Mouse (Mus musculus): ENCODE data around the gene Ermard. TPM values are rescaled to one million over a fixed set of nuclear protein-coding genes. Genes with fewer than 3 reads are reported as not detected.

The Ermard gene
- total and polyA plus RNA-seq, 2 experiments from 2014 or later, result 35.6 to 41.8 TPM

GRCm38 (mm10) chr17:15065391-15066024 is 24.5 kb downstream of the Ermard start:
- Histone ChIP-seq H3K27me3 (ENCODE audit: control insufficient read depth, insufficient read depth, low read length) (0 out of 2 replicates have a peak, but pooled peaks cover 4% of the 10 kb centered on the region), H3K4me1 (ENCODE audit: control insufficient read depth, insufficient read depth) (0 out of 2 replicates have a peak, but pooled peaks cover 4% of the 10 kb centered on the region), H3K9me3 (replicated peaks; ENCODE audit: control insufficient read depth, low read length) (no peaks in the 10 kb centered on the region), H3K36me3 (replicated peaks; ENCODE audit: control insufficient read depth, insufficient read depth, low read length) (peaks cover 16% of the 10 kb centered on the region; the same call in 1 of the 2 replicates), H3K9ac (replicated peaks; ENCODE audit: low read depth, low read length) (no peak overlapping the region), H3K4me3 (ENCODE audit: low read depth, low read length) (no peak overlapping the region), H3K27ac (ENCODE audit: low read depth) (no peak overlapping the region), H3K4me2 (ENCODE audit: low read depth, low read length) (no peak overlapping the region)
- DNase-seq (ENCODE audit: low spot score) (peak; percentile 85), ATAC-seq (ENCODE audit: insufficient read depth, low read depth) (peak; percentile 56; the same call in 1 of the 2 replicates)
- no peak for TF ChIP-seq EP300 (IDR thresholded peaks at IDR 0.05; ENCODE audit: low read depth)
- TF ChIP-seq CTCF (IDR thresholded peaks at IDR 0.05; ENCODE audit: low read depth), result peak; percentile 80
- 41% methylated on average over 13 of the region's 13 CpGs for WGBS

- TF ChIP-seq CTCF (IDR thresholded peaks at IDR 0.05; ENCODE audit: low read depth) (no peak), EP300 (IDR thresholded peaks at IDR 0.05; ENCODE audit: low read depth) (no peak)
- Histone ChIP-seq H3K9me3 (replicated peaks; ENCODE audit: control insufficient read depth, low read length) (no peaks in the 10 kb centered on the region), H3K4me2 (ENCODE audit: low read depth, low read length) (no peak overlapping the region), H3K4me3 (ENCODE audit: low read depth, low read length) (no peak overlapping the region), H3K36me3 (replicated peaks; ENCODE audit: control insufficient read depth, insufficient read depth, low read length) (peaks cover 16% of the 10 kb centered on the region; the same call in 1 of the 2 replicates), H3K27me3 (ENCODE audit: control insufficient read depth, insufficient read depth, low read length) (0 out of 2 replicates have a peak, but pooled peaks cover 4% of the 10 kb centered on the region), H3K27ac (ENCODE audit: low read depth) (no peak overlapping the region), H3K4me1 (ENCODE audit: control insufficient read depth, insufficient read depth) (0 out of 2 replicates have a peak, but pooled peaks cover 4% of the 10 kb centered on the region), H3K9ac (replicated peaks; ENCODE audit: low read depth, low read length) (no peak overlapping the region)
- WGBS, result 54% methylated on average over 6 of the region's 6 CpGs
- DNase-seq (ENCODE audit: low spot score), result no peak
- ATAC-seq (ENCODE audit: insufficient read depth, low read depth), result no peak
Observed at GRCm38 (mm10) chr17:15066066-15066465, 25.1 kb downstream of the Ermard start.

- H3K4me1 ChIP-seq (ENCODE audit: control insufficient read depth, insufficient read depth), result 0 out of 2 replicates have a peak, but pooled peaks cover 4% of the 10 kb centered on the region
- no peak overlapping the region for H3K27ac ChIP-seq (ENCODE audit: low read depth)
- H3K4me2 ChIP-seq (ENCODE audit: low read depth, low read length), result no peak overlapping the region
- TF ChIP-seq CTCF (IDR thresholded peaks at IDR 0.05; ENCODE audit: low read depth), result no peak
- no peak for ATAC-seq (ENCODE audit: insufficient read depth, low read depth)
- H3K27me3 ChIP-seq (ENCODE audit: control insufficient read depth, insufficient read depth, low read length), result 0 out of 2 replicates have a peak, but pooled peaks cover 4% of the 10 kb centered on the region
- H3K36me3 ChIP-seq (replicated peaks; ENCODE audit: control insufficient read depth, insufficient read depth, low read length), result peaks cover 15% of the 10 kb centered on the region; the same call in 1 of the 2 replicates
- no peak overlapping the region for H3K4me3 ChIP-seq (ENCODE audit: low read depth, low read length)
- 58% methylated on average over 1 of the region's 1 CpGs for WGBS
- H3K9ac ChIP-seq (replicated peaks; ENCODE audit: low read depth, low read length), result no peak overlapping the region
- H3K9me3 ChIP-seq (replicated peaks; ENCODE audit: control insufficient read depth, low read length), result no peaks in the 10 kb centered on the region
- no peak for DNase-seq (ENCODE audit: low spot score)
Observed at GRCm38 (mm10) chr17:15066911-15067310, 25.9 kb downstream of the Ermard start.

DNA sequence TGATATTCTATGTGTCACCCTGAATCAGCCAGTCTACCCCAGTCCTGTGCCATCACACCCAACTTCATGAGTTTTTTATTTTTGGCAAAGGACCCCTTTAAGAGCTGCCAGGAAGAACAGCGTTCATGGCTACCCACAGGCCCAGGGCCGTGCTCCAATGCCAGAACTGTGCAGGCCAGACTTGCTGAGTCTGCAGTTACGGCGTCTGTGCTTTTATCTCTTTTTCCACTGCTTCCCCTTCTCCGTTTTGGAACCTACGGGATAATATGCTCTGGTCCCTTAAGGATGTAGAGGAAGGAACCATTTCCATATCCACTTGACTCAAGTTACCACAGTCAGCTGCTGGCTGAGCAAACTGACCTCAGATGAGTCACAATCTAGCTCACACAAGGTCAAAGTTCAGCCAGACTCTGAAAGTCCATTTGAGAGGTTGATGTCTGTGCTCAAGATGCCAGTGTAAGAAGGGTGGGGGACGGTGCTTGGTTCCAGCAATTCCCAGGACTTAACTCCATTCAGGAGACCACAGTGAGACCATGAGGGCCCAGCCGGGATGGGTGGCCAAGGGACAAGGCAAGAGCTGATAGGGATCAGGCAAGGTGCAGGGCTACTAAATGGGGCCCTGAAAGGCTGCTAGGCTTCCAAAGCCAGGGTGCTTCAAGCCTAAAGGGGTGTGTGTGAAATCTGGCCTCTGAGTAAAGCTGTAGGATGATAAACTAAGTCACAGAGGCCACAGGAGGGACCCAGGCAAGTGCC is 27.2 kb downstream of the Ermard start:
- no peak for TF ChIP-seq CTCF (IDR thresholded peaks at IDR 0.05; ENCODE audit: low read depth)
- no peak for TF ChIP-seq EP300 (IDR thresholded peaks at IDR 0.05; ENCODE audit: low read depth)
- 51% methylated on average over 8 of the region's 8 CpGs for WGBS
- H3K36me3 ChIP-seq (replicated peaks; ENCODE audit: control insufficient read depth, insufficient read depth, low read length), result peaks cover 7% of the 10 kb centered on the region; the same call in 1 of the 2 replicates
- H3K27ac ChIP-seq (ENCODE audit: low read depth), result no peak overlapping the region
- 0 out of 2 replicates have a peak, but pooled peaks cover 4% of the 10 kb centered on the region for H3K4me1 ChIP-seq (ENCODE audit: control insufficient read depth, insufficient read depth)
- H3K4me2 ChIP-seq (ENCODE audit: low read depth, low read length), result no peak overlapping the region
- ATAC-seq (ENCODE audit: insufficient read depth, low read depth), result no peak
- H3K4me3 ChIP-seq (ENCODE audit: low read depth, low read length), result no peak overlapping the region
- peak; percentile 25 for DNase-seq (ENCODE audit: low spot score)
- H3K9ac ChIP-seq (replicated peaks; ENCODE audit: low read depth, low read length), result no peak overlapping the region
- no peaks in the 10 kb centered on the region for H3K27me3 ChIP-seq (ENCODE audit: control insufficient read depth, insufficient read depth, low read length)
- no peaks in the 10 kb centered on the region for H3K9me3 ChIP-seq (replicated peaks; ENCODE audit: control insufficient read depth, low read length)

DNA sequence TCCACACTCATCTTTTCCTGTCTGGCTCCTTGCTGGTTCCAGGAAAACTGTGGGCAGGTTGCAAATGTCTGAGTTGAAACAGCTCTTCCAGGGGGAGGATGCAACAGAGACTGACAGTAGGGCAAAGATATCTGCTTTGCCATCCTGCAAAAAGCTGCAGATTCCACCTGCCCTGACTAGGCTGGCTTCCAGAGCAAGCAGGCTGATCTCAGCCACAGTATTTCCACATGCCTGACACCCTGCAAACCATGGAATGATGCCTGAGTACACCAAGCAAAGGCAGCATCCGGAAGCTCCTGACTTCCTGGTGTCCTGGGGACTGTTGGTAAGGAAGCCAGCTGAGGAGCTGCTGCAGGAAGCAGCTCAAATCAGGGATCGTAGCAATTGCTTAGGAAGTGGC is 28.1 kb downstream of the Ermard start:
- no peak overlapping the region for H3K27ac ChIP-seq (ENCODE audit: low read depth)
- TF ChIP-seq CTCF (IDR thresholded peaks at IDR 0.05; ENCODE audit: low read depth) (no peak), EP300 (IDR thresholded peaks at IDR 0.05; ENCODE audit: low read depth) (no peak)
- H3K9me3 ChIP-seq (replicated peaks; ENCODE audit: control insufficient read depth, low read length), result no peaks in the 10 kb centered on the region
- no peaks in the 10 kb centered on the region for H3K27me3 ChIP-seq (ENCODE audit: control insufficient read depth, insufficient read depth, low read length)
- 53% methylated on average over 2 of the region's 2 CpGs for WGBS
- H3K36me3 ChIP-seq (replicated peaks; ENCODE audit: control insufficient read depth, insufficient read depth, low read length), result no peaks in the 10 kb centered on the region
- ATAC-seq (ENCODE audit: insufficient read depth, low read depth) (no peak), DNase-seq (ENCODE audit: low spot score) (no peak)
- no peak overlapping the region for H3K4me2 ChIP-seq (ENCODE audit: low read depth, low read length)
- 0 out of 2 replicates have a peak, but pooled peaks cover 4% of the 10 kb centered on the region for H3K4me1 ChIP-seq (ENCODE audit: control insufficient read depth, insufficient read depth)
- H3K9ac ChIP-seq (replicated peaks; ENCODE audit: low read depth, low read length), result no peak overlapping the region
- no peak overlapping the region for H3K4me3 ChIP-seq (ENCODE audit: low read depth, low read length)
